Mouse (Mus musculus) left cerebral cortex, postnatal 14 days (tissue): ENCODE results near the gene Hyal2. TPM values are rescaled to one million over a fixed set of nuclear protein-coding genes. Genes with fewer than 3 reads are reported as not detected.
A peak's percentile ranks its signal among the peaks of the same experiment; 100 is the strongest.
"Not testable (repeated sequence)": the region's sequence is repeated elsewhere in the genome, so short reads cannot be mapped to it uniquely, and the experiment has no call there.

Experiments used
- DNase-seq, 2 experiments: peaks; one replicate each; pipeline ENCODE4 v3.0.0; 2021 to 2022; ENCODE audit warnings: low spot score in 2 of 2, mixed read lengths in 1 of 2
- intact Hi-C: fragments of 180-260 bp; cut with DNase I; formaldehyde crosslinking; loops from one replicate; pipeline ENCODE4 v1.15.1; 2025
- total RNA-seq, 2 experiments: library from RNA; stranded (reverse); gene quantifications; 2 replicates each; pipeline ENCODE4 v1.2.3; 2021

The Hyal2 gene
- total RNA-seq, 2 experiments from 2014 or later: 13.0 to 16.2 TPM

- intact Hi-C loops, DNase-seq: not testable (repeated sequence)
These were observed 2.2 kb upstream of the Hyal2 start for GRCm38 (mm10) chr9:107565556-107565955.

GRCm38 (mm10) chr9:107566041-107566709, 1.6 kb upstream of the Hyal2 start:
- peak; percentile 76 to 81 for DNase-seq
- intact Hi-C loops: no loop called here

- no peak for DNase-seq
- intact Hi-C loops: no loop called here
These were observed 890 bp upstream of the Hyal2 start for GRCm38 (mm10) chr9:107566855-107567254.

- DNase-seq: peak; percentile 81 to 82
- intact Hi-C loops: no loop called here
These were observed 851 bp downstream of the Hyal2 start for GRCm38 (mm10) chr9:107568331-107569261.

GRCm38 (mm10) chr9:107569270-107569669, 1.5 kb downstream of the Hyal2 start:
- no peak for DNase-seq
- intact Hi-C loops: no loop called here

GRCm38 (mm10) chr9:107570016-107570415, 2.3 kb downstream of the Hyal2 start:
- intact Hi-C loops: no loop called here
- DNase-seq: no peak

GRCm38 (mm10) chr9:107570845-107571244, 3.1 kb downstream of the Hyal2 start:
- intact Hi-C loops: no loop called here
- DNase-seq: no peak

- intact Hi-C loops: no loop called here
- DNase-seq: no peak
These were observed 4.0 kb downstream of the Hyal2 start for GRCm38 (mm10) chr9:107571534-107572326.

- intact Hi-C loops: no loop called here
- no peak for DNase-seq
These were observed 4.5 kb downstream of the Hyal2 start for GRCm38 (mm10) chr9:107572327-107572662.

GRCm38 (mm10) chr9:107573774-107574173, 6.0 kb downstream of the Hyal2 start:
- intact Hi-C loops, DNase-seq: not testable (repeated sequence)

GRCm38 (mm10) chr9:107575579-107576356, 8.0 kb downstream of the Hyal2 start:
- intact Hi-C loops: no loop called here
- no peak for DNase-seq

GRCm38 (mm10) chr9:107576357-107577107, 8.8 kb downstream of the Hyal2 start, which contains the start of gene Hyal1:
Gene Hyal1, plus strand, starts transcription at chr9:107576927.
- DNase-seq: peak in 1 of 2 experiments; percentile 57
- intact Hi-C loops: no loop called here

GRCm38 (mm10) chr9:107577871-107578270, 10.1 kb downstream of the Hyal2 start:
- DNase-seq: no peak
- intact Hi-C loops: no loop called here

- no peak for DNase-seq
- intact Hi-C loops: no loop called here
These were observed 10.8 kb downstream of the Hyal2 start, which contains the start of gene Naa80 for GRCm38 (mm10) chr9:107578587-107578986. Gene Naa80, plus strand, starts transcription at chr9:107578887.

GRCm38 (mm10) chr9:107579023-107579900, 11.5 kb downstream of the Hyal2 start:
- no peak for DNase-seq
- intact Hi-C loops: no loop called here

GRCm38 (mm10) chr9:107580501-107581317, 13.0 kb downstream of the Hyal2 start, which contains the start of gene Hyal3:
Gene Hyal3, plus strand, starts transcription at chr9:107580818.
- intact Hi-C loops: no loop called here
- peak; percentile 87 to 90 for DNase-seq
